Mouse (Mus musculus) heart, adult 11 months (tissue): ENCODE results near the gene Fam83e.

Source experiments
- DNase-seq: peaks from one replicate; pipeline ENCODE4 v3.0.0; 2022

The Fam83e gene

GRCm38 (mm10) chr7:45702316-45702715, 18.7 kb upstream of the Fam83e start:
- DNase-seq, result peak; percentile 95

- peak; percentile 96 for DNase-seq
Measured at GRCm38 (mm10) chr7:45702809-45703520, 18.0 kb upstream of the Fam83e start.

- peak; percentile 98 for DNase-seq
Measured at GRCm38 (mm10) chr7:45703521-45704033, 17.4 kb upstream of the Fam83e start.

- peak; percentile 99 for DNase-seq
Measured at GRCm38 (mm10) chr7:45704046-45704559, 16.9 kb upstream of the Fam83e start.

- peak; percentile 100 for DNase-seq
Measured at GRCm38 (mm10) chr7:45704730-45705442, 16.1 kb upstream of the Fam83e start, which contains the start of gene Dbp. TSS of gene Dbp (plus strand) at chr7:45705088.

GRCm38 (mm10) chr7:45705443-45705864, 15.6 kb upstream of the Fam83e start:
- DNase-seq, result no peak

- peak; percentile 100 for DNase-seq
Measured at GRCm38 (mm10) chr7:45705873-45706281, 15.1 kb upstream of the Fam83e start.

- peak; percentile 100 for DNase-seq
Measured at GRCm38 (mm10) chr7:45706721-45707241, 14.2 kb upstream of the Fam83e start.

- DNase-seq, result peak; percentile 100
Measured at GRCm38 (mm10) chr7:45707375-45707967, 13.5 kb upstream of the Fam83e start.

GRCm38 (mm10) chr7:45708221-45708761, 12.7 kb upstream of the Fam83e start:
- DNase-seq, result peak; percentile 97

GRCm38 (mm10) chr7:45709036-45709435, 12.0 kb upstream of the Fam83e start:
- peak; percentile 97 for DNase-seq

- peak; percentile 97 for DNase-seq
Measured at GRCm38 (mm10) chr7:45709677-45710355, 11.2 kb upstream of the Fam83e start.

GRCm38 (mm10) chr7:45710477-45711191, 10.4 kb upstream of the Fam83e start:
- peak; percentile 98 for DNase-seq

GRCm38 (mm10) chr7:45711316-45712021, 9.5 kb upstream of the Fam83e start:
- DNase-seq, result peak; percentile 98

GRCm38 (mm10) chr7:45712022-45712757, 8.8 kb upstream of the Fam83e start:
- DNase-seq, result peak; percentile 99

GRCm38 (mm10) chr7:45713396-45713795, 7.6 kb upstream of the Fam83e start:
- peak; percentile 97 for DNase-seq

GRCm38 (mm10) chr7:45713881-45714520, 7.0 kb upstream of the Fam83e start:
- DNase-seq, result peak; percentile 93

- no peak for DNase-seq
Measured at GRCm38 (mm10) chr7:45714630-45715089, 6.4 kb upstream of the Fam83e start.

- peak; percentile 100 for DNase-seq
Measured at GRCm38 (mm10) chr7:45715090-45715708, 5.8 kb upstream of the Fam83e start, which contains the start of gene Rpl18. TSS of gene Rpl18 (plus strand) at chr7:45715457.
